Mouse (Mus musculus): ENCODE results near the gene Glmn. TPM values are rescaled to one million over a fixed set of nuclear protein-coding genes. Genes with fewer than 3 reads are reported as not detected.

Glmn gene
- total RNA-seq, 4 experiments from 2014 or later = 2.8 to 5.0 (median 3.8) TPM

DNA sequence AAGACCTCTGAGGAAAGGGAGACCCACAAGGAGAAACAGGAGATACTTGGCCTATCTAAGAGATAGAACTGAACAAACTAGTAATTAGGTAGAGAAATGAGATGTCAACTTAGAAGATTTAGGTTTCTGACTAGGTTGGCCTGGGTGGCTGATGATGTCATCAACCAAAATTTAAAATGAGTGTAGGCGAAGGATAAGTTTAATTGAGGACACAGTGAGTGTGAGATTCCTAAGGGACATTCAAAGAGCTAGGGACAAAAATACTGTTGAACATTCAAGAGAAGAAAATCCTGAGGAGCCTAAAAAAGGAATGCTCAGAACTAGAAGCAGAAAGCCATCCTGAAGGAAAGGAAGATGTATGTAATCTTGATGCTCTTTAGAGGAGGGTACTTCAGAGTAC is 81.6 kb downstream of the Glmn start:
- no peak for DNase-seq (ENCODE audit: low spot score)

- no peak for DNase-seq (ENCODE audit: low spot score)
These were observed 82.2 kb downstream of the Glmn start for GRCm38 (mm10) chr5:107515453-107515852.

- no peak for DNase-seq (ENCODE audit: low spot score)
These were observed 84.1 kb downstream of the Glmn start for GRCm38 (mm10) chr5:107513583-107513982.

- DNase-seq (ENCODE audit: low spot score) = no peak
These were observed 86.4 kb downstream of the Glmn start for GRCm38 (mm10) chr5:107511326-107511725.

DNA sequence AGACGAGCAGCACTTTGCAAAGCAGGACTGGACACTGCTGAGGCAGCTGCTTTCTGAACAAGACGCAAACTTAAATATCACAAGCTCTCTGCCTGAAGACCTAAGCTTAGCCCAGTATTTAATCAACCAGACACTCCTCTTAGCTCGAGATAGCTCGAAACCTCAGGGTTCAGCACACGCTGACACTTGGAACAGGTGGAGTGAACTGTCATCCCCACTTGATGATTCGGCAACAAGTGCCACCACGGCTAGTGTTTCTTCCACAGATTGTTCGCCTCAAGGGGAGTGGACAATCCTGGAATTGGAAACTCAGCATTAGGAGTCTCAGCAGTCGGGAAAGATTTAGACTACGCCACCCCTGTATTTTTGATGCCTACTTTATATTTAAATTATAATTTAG is 87.2 kb downstream of the Glmn start:
- DNase-seq (ENCODE audit: low spot score) = no peak

- no peak for DNase-seq (ENCODE audit: low spot score)
These were observed 90.4 kb downstream of the Glmn start, which contains the start of gene Gm42669 for GRCm38 (mm10) chr5:107507321-107507720. Gene Gm42669 (plus strand): TSS chr5:107507621.

DNA sequence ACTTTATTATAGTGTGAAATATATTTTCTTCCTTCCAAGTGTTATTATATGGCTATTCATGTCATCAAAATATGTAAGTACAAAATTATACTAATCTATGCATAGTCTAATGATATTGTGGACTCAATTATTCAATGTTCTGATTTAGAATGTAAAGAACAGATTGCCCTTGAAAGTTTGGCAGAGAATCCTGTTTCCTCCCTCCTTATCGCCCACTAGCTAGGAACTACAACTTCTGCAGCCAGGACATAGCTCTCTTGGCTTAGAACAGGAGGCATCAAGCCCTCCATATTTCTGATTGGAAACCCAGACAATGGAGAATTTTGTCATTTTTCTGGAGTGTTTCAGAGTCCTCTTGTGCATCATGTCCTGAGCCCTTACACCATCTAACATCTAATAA is 96.9 kb downstream of the Glmn start:
- DNase-seq (ENCODE audit: low spot score) = no peak

- no peak for DNase-seq (ENCODE audit: low spot score)
These were observed 97.7 kb downstream of the Glmn start for GRCm38 (mm10) chr5:107499891-107500535.

Other genes with a start within 250 kb of the Glmn start
- under 1 TPM in 2 of 4 experiments, not detected in 2; 0.49 to 0.79 TPM for gene Ephx4, start 195.2 kb downstream of the Glmn start, total RNA-seq (2022)
- gene Lpcat2b, start 166.3 kb downstream of the Glmn start, total RNA-seq (2022) = not detected
- gene Btbd8, start 159.9 kb downstream of the Glmn start, total RNA-seq (2022) = 1 to 10 TPM; 4.9 to 6.3 (median 5.5) TPM
- under 1 TPM in 1 of 4 experiments, not detected in 3; 0.09 TPM for gene Gm42669, start 90.3 kb downstream of the Glmn start, total RNA-seq (2022)
- not detected for gene 1700028K03Rik, start 63.2 kb downstream of the Glmn start, total RNA-seq (2022)
- 1 to 10 TPM; 6.3 to 9.5 (median 7.0) TPM for gene Rpap2, start 515 bp downstream of the Glmn start, total RNA-seq (2022)
- not detected for gene Gfi1, start 128.1 kb upstream of the Glmn start, total RNA-seq (2022)
- gene Ube2d2b, start 232.2 kb upstream of the Glmn start, total RNA-seq (2022) = not detected

Measured in heart, adult 8-10 months (tissue).